Mouse (Mus musculus) naive thymus-derived CD4-positive, alpha-beta T cell, adult 2 months (primary cell): ENCODE results near the gene Itgb1.

ENCODE experiments used
- DNase-seq: peaks from one replicate; pipeline ENCODE4 v3.0.0-alpha.2; 2011; ENCODE audit warnings: low read depth

The Itgb1 gene

GRCm38 (mm10) chr8:128681970-128682369, 3.5 kb upstream of the Itgb1 start:
- DNase-seq = no peak

GRCm38 (mm10) chr8:128684609-128685506, 596 bp upstream of the Itgb1 start:
- peak; percentile 27 for DNase-seq

GRCm38 (mm10) chr8:128686429-128686990, 1.1 kb downstream of the Itgb1 start:
- DNase-seq = no peak

GRCm38 (mm10) chr8:128688679-128689078, 3.2 kb downstream of the Itgb1 start:
- DNase-seq = no peak

- no peak for DNase-seq
Observed at GRCm38 (mm10) chr8:128690056-128690455, 4.6 kb downstream of the Itgb1 start.

- no peak for DNase-seq
Observed at GRCm38 (mm10) chr8:128696701-128697397, 11.4 kb downstream of the Itgb1 start.

- DNase-seq = no peak
Observed at GRCm38 (mm10) chr8:128697945-128698344, 12.5 kb downstream of the Itgb1 start.

GRCm38 (mm10) chr8:128704376-128704775, 18.9 kb downstream of the Itgb1 start:
- DNase-seq = no peak

- no peak for DNase-seq
Observed at GRCm38 (mm10) chr8:128704836-128705235, 19.4 kb downstream of the Itgb1 start.

GRCm38 (mm10) chr8:128709261-128709660, 23.8 kb downstream of the Itgb1 start:
- peak; percentile 80 for DNase-seq

GRCm38 (mm10) chr8:128716184-128716583, 30.7 kb downstream of the Itgb1 start:
- no peak for DNase-seq

GRCm38 (mm10) chr8:128724819-128725218, 39.4 kb downstream of the Itgb1 start:
- DNase-seq = no peak

GRCm38 (mm10) chr8:128727213-128727612, 41.8 kb downstream of the Itgb1 start:
- no peak for DNase-seq

GRCm38 (mm10) chr8:128732254-128732653, 46.8 kb downstream of the Itgb1 start:
- DNase-seq = no peak

GRCm38 (mm10) chr8:128734118-128734517, 48.7 kb downstream of the Itgb1 start:
- no peak for DNase-seq

GRCm38 (mm10) chr8:128735692-128736091, 50.2 kb downstream of the Itgb1 start:
- DNase-seq = no peak
